Mouse (Mus musculus): ENCODE results near the gene Mboat1.

The Mboat1 gene

DNA sequence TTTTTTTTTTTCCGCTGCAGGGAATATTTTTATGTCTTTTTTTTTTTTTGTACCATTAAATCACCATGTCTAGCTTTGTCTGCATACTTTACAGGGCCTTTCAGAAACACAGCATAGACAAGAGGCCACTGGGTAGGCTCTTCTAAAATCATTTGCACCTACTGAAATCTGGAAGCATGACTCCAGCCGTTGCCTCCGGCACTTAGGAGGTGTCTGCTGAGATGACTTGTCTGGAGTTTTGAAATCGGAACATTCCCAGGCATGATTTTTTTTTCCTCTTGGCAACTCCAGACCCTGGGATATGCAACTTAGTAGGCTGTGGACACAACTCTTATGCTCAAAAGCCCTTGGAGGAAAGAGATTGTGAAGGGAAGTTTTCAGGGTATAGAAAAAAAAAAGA is 109.3 kb downstream of the Mboat1 start:
- no peak for DNase-seq (ENCODE audit: low read depth in 2 of 2, low spot score in 2 of 2)

GRCm38 (mm10) chr13:30250341-30250905 is 114.1 kb downstream of the Mboat1 start:
- no peak for DNase-seq (ENCODE audit: low read depth in 2 of 2, low spot score in 2 of 2)

DNA sequence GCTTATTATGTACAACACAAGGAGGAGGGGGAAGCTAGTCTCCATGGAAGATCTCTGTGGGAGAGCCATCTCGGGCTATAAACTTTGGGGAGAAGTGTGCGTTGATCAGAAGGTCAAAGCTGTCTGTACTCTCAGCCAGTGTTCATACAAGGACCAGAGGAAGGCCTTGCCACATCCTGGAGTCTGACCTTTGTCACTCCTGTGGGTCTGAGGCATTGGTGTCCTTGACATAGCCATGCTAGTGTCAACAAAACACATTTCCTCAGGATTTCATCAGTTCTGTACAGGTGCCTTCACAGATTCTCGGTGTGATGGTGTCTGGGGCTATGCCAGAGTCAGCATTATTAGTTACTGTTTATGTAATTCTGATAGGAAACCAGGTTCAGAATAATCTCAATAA is 115.1 kb downstream of the Mboat1 start:
- DNase-seq (ENCODE audit: low read depth in 2 of 2, low spot score in 2 of 2), result no peak

DNA sequence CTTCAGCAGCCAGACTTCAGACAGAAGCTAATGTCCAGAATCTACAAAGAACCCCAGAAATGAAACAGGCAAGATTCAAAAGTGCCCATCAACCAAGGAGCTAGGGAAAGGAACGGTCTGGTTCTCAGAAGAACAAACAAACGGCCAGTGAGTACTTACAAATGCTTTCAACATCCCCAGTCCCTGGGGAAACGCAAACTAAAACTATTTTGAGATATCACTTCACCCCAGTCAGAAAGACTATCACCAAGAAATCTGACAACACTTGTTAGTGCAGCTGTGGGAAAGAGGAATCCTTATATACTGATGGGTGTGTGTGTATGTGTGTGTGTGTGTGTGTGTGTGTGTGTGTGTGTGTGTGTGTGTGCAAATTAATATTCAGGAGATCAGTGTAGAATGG is 116.4 kb downstream of the Mboat1 start:
- DNase-seq (ENCODE audit: low read depth in 2 of 2, low spot score in 2 of 2), result no peak

GRCm38 (mm10) chr13:30253636-30254264 is 117.5 kb downstream of the Mboat1 start:
- DNase-seq (ENCODE audit: low read depth in 2 of 2, low spot score in 2 of 2), result no peak

- no peak for DNase-seq (ENCODE audit: low read depth in 2 of 2, low spot score in 2 of 2)
Observed at GRCm38 (mm10) chr13:30254421-30254820, 118.1 kb downstream of the Mboat1 start.

GRCm38 (mm10) chr13:30258802-30259201 is 122.5 kb downstream of the Mboat1 start:
- no peak for DNase-seq (ENCODE audit: low read depth in 2 of 2, low spot score in 2 of 2)

GRCm38 (mm10) chr13:30259326-30259725 is 123.0 kb downstream of the Mboat1 start:
- no peak for DNase-seq (ENCODE audit: low read depth in 2 of 2, low spot score in 2 of 2)

GRCm38 (mm10) chr13:30259912-30260560 is 123.7 kb downstream of the Mboat1 start:
- peak; percentile 54 to 66 for DNase-seq (ENCODE audit: low read depth in 2 of 2, low spot score in 2 of 2)

DNA sequence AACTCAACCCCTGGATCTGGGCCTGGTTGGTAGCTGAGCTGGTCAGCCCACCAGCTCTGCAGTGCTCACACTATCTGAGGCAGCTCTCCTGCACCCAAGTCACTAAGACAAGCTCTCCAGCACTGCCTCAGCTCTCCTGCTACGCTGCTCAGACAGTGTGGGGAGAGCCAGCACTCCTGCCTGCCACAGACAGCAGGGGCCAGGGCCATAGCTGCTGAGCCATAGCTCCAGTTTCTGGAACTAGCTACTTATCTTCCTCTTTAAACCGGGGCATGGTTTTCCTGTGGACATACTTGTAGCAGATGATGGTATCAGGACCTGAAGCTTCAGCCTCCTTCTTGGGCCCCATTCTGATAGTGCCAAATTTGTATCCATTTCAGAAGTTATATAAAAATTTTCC is 127.4 kb downstream of the Mboat1 start:
- no peak for DNase-seq (ENCODE audit: low read depth in 2 of 2, low spot score in 2 of 2)

- DNase-seq (ENCODE audit: low read depth in 2 of 2, low spot score in 2 of 2), result no peak
Observed at GRCm38 (mm10) chr13:30264303-30264702, 128.0 kb downstream of the Mboat1 start.

DNA sequence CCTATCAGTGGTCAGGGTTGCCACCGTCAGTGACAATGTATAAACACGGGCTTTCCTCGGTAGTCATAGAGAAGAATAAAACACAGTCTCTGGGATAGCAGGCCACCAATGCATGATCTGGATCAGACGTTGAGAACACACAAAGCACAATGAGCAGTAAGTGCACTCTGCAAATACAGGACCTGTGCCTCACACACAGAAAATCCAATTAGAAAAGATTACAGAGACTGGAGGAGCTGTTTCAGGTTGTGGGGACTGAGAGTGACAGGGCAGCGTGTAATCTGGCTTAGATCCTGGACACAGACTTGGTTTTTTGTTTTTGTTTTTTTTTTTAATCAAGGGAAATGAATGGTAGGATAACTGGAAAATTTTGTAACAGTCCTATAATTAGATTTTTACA is 128.5 kb downstream of the Mboat1 start:
- no peak for DNase-seq (ENCODE audit: low read depth in 2 of 2, low spot score in 2 of 2)

- no peak for DNase-seq (ENCODE audit: low read depth in 2 of 2, low spot score in 2 of 2)
Observed at GRCm38 (mm10) chr13:30266036-30266435, 129.7 kb downstream of the Mboat1 start.

- DNase-seq (ENCODE audit: low read depth in 2 of 2, low spot score in 2 of 2), result no peak
Observed at GRCm38 (mm10) chr13:30272040-30272686, 135.9 kb downstream of the Mboat1 start.

Measured in CD8-positive naive resting alpha-beta T cell, adult 2 months (primary cell).